ENCODE assay signal across 22 mouse cellular contexts in the genomic region with DNA sequence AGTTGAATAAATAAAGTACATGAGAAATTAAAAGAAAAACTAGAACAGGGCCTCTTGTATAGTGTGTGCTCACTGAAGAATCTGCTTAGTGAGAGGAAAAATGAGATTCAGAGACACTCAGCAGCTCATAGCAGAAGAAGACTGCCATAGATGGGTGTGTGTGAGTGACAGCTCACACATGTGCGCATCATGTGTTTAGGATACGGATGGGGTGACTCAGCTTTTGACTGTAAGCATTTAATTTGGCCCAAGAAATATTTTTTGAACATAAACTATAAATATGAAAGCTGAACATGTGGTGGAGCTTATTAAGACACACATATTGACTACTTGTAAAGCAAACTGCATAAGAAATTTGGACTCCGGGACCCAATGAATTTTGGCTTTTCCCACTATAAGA.
"Had no signal": no experiment of that assay in that cellular context is flagged by ENCODE, and none has a peak within 500 bp of the region (broad histone marks: within the 10 kb centered on the region; RNA-seq: fewer than 3 reads in every experiment).

No protein-coding gene starts in this region.

- DNase-seq: kidney, adult 2 months; kidney, postnatal 25 days; layer of hippocampus, postnatal 36 days; liver; lung, adult 18-20 months; right cerebral cortex, adult 18-20 months; right cerebral cortex, postnatal 14 days; right cerebral cortex, postnatal 4 days; thymus, adult 2 months; thymus, postnatal 14 days had no signal

- H3K27me3 ChIP-seq: limb, embryonic 13.5 days; liver, embryonic 12.5 days; liver, embryonic 15.5 days; midbrain, embryonic 12.5 days; midbrain, embryonic 15.5 days; neural tube, embryonic 12.5 days; neural tube, embryonic 15.5 days had no signal

- H3K4me2 ChIP-seq: limb, embryonic 13.5 days; liver, embryonic 12.5 days; liver, embryonic 15.5 days; midbrain, embryonic 12.5 days; midbrain, embryonic 15.5 days; neural tube, embryonic 12.5 days; neural tube, embryonic 15.5 days had no signal

- H3K27ac ChIP-seq: kidney, postnatal 0 days; left cerebral cortex, adult 2 months; limb, embryonic 13.5 days; liver, embryonic 12.5 days; liver, embryonic 15.5 days; macrophage; midbrain, embryonic 12.5 days; midbrain, embryonic 15.5 days; neural tube, embryonic 12.5 days; neural tube, embryonic 15.5 days; stomach, postnatal 0 days had no signal

- H3K9me3 ChIP-seq: limb, embryonic 13.5 days; liver, embryonic 12.5 days; liver, embryonic 15.5 days; midbrain, embryonic 12.5 days; midbrain, embryonic 15.5 days; neural tube, embryonic 15.5 days had no signal

- ATAC-seq: intestine, postnatal 0 days; liver, embryonic 12.5 days; midbrain, embryonic 15.5 days had no signal

- H3K4me3 ChIP-seq: left cerebral cortex, adult 2 months; limb, embryonic 13.5 days; liver, embryonic 12.5 days; liver, embryonic 15.5 days; midbrain, embryonic 12.5 days; midbrain, embryonic 15.5 days; neural tube, embryonic 12.5 days; neural tube, embryonic 15.5 days had no signal

- H3K4me1 ChIP-seq: liver, embryonic 12.5 days; liver, embryonic 15.5 days; midbrain, embryonic 12.5 days; midbrain, embryonic 15.5 days; neural tube, embryonic 12.5 days; neural tube, embryonic 15.5 days had no signal

- H3K9ac ChIP-seq: limb, embryonic 13.5 days; liver, embryonic 12.5 days; liver, embryonic 15.5 days; midbrain, embryonic 12.5 days; midbrain, embryonic 15.5 days; neural tube, embryonic 12.5 days; neural tube, embryonic 15.5 days had no signal

- H3K36me3 ChIP-seq: limb, embryonic 13.5 days; liver, embryonic 12.5 days; liver, embryonic 15.5 days; midbrain, embryonic 12.5 days; midbrain, embryonic 15.5 days; neural tube, embryonic 12.5 days; neural tube, embryonic 15.5 days had no signal
